Mouse (Mus musculus) forebrain, embryonic 10.5 days (tissue): ENCODE results near the gene Nf2. TPM values are rescaled to one million over a fixed set of nuclear protein-coding genes. Genes with fewer than 3 reads are reported as not detected.
"Not testable (repeated sequence)": the region's sequence is repeated elsewhere in the genome, so short reads cannot be mapped to it uniquely, and the experiment has no call there.

Experiments used
- DNase-seq: peaks from one replicate; pipeline ENCODE4 v3.0.0-alpha.2; 2017; ENCODE audit warnings: low spot score; ENCODE audit errors: extremely low spot score
- H3K27ac ChIP-seq: fragments of 300-500 bp; sonication (generic); 2 replicates; pipeline ENCODE4 v1.5.1; 2016; ENCODE audit warnings: mild to moderate bottlenecking
- H3K27me3 ChIP-seq: fragments of 300-500 bp; sonication (generic); 2 replicates; pipeline ENCODE4 v1.6.1; 2016; ENCODE audit warnings: mild to moderate bottlenecking; ENCODE audit not compliant: poor library complexity, severe bottlenecking
- H3K36me3 ChIP-seq: fragments of 300-500 bp; sonication (generic); replicated peaks from 2 replicates; pipeline ENCODE4 v1.6.1; 2016; ENCODE audit warnings: mild to moderate bottlenecking, moderate library complexity
- H3K4me1 ChIP-seq: fragments of 300-500 bp; sonication (generic); 2 replicates; pipeline ENCODE4 v1.6.1; 2016
- H3K4me3 ChIP-seq: fragments of 300-500 bp; sonication (generic); 2 replicates; pipeline ENCODE4 v1.5.1; 2016; ENCODE audit warnings: mild to moderate bottlenecking, moderate library complexity
- H3K9me3 ChIP-seq: fragments of 300-500 bp; sonication (generic); 2 replicates; pipeline ENCODE4 v1.6.1; 2016; ENCODE audit warnings: mild to moderate bottlenecking, moderate library complexity
- WGBS: fragments of 180-500 bp; shearing (Covaris S2); methylation state at CpG from one replicate; pipeline ENCODE4 v1.1.7; 2016; 5-methylcytosine and 5-hydroxymethylcytosine counted together
- polyA plus RNA-seq: library from polyadenylated mRNA; unstranded; fragments of >200 nt; fragmentation: Nextera tagmentation; extraction: Ambion mirVana; gene quantifications from 2 replicates; pipeline ENCODE4 v1.2.1, GENCODE M21; 2016

The Nf2 gene
- polyA plus RNA-seq, 1 experiment from 2014 or later: 57.4 TPM

DNA sequence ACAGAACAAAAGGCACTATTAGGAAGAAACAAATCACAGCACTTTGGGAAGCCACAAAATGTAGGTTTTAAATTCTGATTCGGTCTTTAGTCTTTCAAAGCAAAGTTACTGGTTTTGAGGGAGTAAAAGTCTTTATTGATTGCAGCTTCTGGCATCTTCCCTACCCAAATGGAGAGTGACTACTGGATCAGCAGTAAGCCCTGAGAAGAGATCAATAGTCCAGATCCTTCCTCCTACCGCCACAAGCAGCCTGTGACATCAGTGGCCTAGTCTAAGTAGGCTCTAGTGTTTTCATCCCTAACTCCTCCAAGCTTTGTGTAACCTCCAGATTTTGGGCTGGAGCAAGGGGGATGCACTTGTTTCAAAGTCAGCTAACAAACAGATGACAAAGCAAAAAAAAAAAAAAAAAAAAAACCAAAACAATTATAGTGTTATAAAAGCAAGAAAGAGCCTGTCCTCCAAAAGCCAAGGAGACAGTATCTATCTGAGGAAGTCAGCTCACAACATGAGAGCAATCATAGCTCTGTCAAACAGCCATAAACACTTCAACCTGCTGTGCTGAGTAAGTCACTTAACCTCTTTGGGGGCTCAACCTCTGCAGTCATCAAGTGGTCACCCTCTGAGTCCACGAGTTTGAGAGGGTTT is 15.9 kb downstream of the Nf2 start:
- DNase-seq: no peak
- Histone ChIP-seq H3K4me3 (no peak overlapping the region), H3K36me3 (peaks cover 8% of the 10 kb centered on the region; the same call in 1 of the 2 replicates), H3K27me3 (no peaks in the 10 kb centered on the region), H3K9me3 (no peaks in the 10 kb centered on the region), H3K4me1 (no peaks in the 10 kb centered on the region), H3K27ac (no peak overlapping the region)
- WGBS: 89% methylated on average over 3 of the region's 3 CpGs

DNA sequence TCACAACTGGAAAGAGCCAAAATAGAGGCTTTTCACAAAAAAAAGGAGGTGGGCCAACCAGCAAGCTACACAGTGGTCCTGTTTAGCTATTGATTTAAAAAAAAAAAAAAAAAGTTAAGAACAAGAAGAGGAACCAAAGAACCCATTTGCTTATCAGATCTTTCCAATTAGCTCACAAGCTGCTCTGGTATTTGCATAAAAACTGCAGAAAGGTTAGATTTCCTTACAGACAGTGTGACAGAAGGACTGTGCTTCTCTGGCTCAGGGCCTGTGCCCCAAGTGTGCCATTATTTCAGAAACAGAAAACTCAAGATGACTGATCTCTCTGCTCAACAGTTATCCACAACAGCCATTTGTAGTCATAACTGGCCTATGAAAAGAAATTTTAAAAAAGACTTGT is 18.3 kb downstream of the Nf2 start:
- peaks cover 8% of the 10 kb centered on the region; the same call in 1 of the 2 replicates for H3K36me3 ChIP-seq
- H3K9me3 ChIP-seq: no peaks in the 10 kb centered on the region
- H3K4me3 ChIP-seq: no peak overlapping the region
- no peaks in the 10 kb centered on the region for H3K4me1 ChIP-seq
- H3K27me3 ChIP-seq: no peaks in the 10 kb centered on the region
- no peak for DNase-seq
- H3K27ac ChIP-seq: no peak overlapping the region

DNA sequence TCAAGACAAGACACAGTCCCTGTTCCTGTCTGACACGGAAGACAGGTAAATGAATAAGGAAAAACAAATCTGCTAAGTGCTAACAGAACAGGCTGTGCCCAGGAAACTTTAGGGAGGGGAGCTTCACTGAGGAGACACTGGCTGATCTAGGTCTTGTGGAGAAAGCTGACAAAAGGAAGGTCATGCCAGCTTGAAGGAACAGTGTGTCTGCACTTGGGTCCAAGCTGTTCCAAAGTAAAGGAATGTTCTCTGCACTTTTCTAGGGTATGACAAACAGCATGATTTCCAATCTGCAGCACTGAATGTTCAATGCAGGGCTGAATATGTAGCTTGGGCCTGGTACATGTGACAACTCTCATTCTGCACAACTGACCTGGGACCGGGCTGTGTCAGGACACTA is 21.4 kb downstream of the Nf2 start:
- Histone ChIP-seq H3K27ac (no peak overlapping the region), H3K27me3 (no peaks in the 10 kb centered on the region), H3K9me3 (no peaks in the 10 kb centered on the region), H3K36me3 (peaks cover 8% of the 10 kb centered on the region; the same call in 1 of the 2 replicates), H3K4me3 (no peak overlapping the region), H3K4me1 (no peaks in the 10 kb centered on the region)
- WGBS: 92% methylated on average over 2 of the region's 2 CpGs
- DNase-seq: no peak

DNA sequence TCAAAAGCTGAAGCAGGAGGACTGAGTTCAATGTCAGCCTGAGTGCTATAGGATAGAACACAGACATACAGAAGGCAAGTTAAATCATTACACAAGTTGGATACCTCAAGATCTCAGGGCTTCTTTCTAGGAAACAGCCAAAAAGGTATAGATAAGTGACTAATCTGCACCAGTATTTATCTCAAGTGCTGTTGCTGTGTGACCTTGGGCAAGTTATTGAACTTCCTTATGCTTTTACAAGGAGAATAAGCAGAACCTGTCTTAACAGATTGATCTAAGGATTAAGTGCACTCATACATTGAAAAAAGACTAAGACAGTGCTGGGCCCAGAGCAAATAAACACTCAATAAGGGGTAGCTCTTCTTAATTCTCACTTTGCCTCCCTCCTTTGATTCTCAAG is 22.0 kb downstream of the Nf2 start:
- Histone ChIP-seq H3K36me3 (peaks cover 8% of the 10 kb centered on the region; the same call in 1 of the 2 replicates), H3K27ac (no peak overlapping the region), H3K9me3 (no peaks in the 10 kb centered on the region), H3K4me1 (no peaks in the 10 kb centered on the region), H3K27me3 (no peaks in the 10 kb centered on the region), H3K4me3 (no peak overlapping the region)
- DNase-seq: no peak

DNA sequence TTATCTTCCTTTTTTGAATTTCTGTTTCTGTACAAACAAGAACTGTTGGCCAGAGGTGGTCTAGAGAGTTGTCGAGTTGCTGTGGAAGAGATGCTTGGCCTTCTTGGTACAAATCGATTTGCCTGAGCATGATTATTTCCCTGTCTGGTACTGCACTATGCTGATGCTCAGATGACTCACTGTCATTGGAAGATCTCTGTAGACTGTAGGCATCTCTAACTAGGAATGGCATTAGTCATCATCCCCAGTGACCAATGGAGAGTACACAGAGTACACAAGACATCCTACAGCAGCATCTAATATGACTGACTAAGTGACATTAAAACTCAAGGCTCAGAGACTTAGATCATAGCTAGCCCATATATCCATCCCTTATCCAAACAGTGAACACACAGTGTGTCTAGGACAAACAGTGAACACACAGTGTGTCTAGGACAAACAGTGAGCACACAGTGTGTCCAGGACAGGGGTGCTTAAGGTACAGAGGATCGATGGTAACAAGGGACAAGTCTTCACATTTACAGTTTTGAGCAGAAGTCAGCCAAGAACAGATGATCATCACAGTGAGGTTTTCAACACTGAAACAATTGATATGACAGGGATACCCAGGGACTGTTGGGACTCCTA is 23.1 kb downstream of the Nf2 start:
- Histone ChIP-seq H3K27ac (no peak overlapping the region), H3K4me1 (peaks cover 7% of the 10 kb centered on the region), H3K9me3 (no peaks in the 10 kb centered on the region), H3K4me3 (no peak overlapping the region), H3K27me3 (no peaks in the 10 kb centered on the region), H3K36me3 (peaks cover 8% of the 10 kb centered on the region; the same call in 1 of the 2 replicates)
- WGBS: 91% methylated on average over 3 of the region's 3 CpGs
- DNase-seq: no peak

DNA sequence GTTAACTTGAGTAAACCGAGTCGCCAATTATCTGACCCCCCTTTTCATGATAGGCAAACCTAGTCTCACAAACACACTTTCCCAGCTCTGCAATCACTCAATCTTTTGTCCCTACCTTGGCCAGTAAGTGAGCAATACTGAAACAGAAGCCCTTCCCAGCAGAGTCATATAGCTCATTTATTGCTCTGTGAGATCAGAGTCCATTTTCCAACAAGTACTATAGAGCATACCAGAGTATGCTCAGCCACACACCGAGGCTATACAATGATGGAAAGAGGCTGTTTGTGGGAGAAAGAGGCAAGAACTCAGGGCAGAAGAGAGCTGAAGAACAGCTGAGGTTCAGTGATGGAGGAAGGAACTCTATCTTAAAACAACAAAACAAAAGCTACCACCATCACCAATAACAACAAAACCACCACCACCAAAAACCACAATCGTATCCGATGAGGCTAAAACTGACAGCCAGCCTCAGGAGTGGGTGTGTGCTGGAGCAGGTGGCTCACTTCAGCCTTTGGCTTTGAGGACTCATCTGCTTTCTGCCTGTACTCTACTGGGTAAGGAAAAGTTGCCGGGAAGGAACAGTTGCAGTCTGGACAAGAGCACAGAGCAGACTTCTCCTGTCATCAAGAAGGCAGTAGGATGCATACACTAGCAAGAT is 25.6 kb downstream of the Nf2 start:
- peaks cover 7% of the 10 kb centered on the region for H3K4me1 ChIP-seq
- 93% methylated on average over 6 of the region's 6 CpGs for WGBS
- no peaks in the 10 kb centered on the region for H3K9me3 ChIP-seq
- no peaks in the 10 kb centered on the region for H3K36me3 ChIP-seq
- no peak overlapping the region for H3K4me3 ChIP-seq
- no peak overlapping the region for H3K27ac ChIP-seq
- DNase-seq: no peak
- H3K27me3 ChIP-seq: no peaks in the 10 kb centered on the region

DNA sequence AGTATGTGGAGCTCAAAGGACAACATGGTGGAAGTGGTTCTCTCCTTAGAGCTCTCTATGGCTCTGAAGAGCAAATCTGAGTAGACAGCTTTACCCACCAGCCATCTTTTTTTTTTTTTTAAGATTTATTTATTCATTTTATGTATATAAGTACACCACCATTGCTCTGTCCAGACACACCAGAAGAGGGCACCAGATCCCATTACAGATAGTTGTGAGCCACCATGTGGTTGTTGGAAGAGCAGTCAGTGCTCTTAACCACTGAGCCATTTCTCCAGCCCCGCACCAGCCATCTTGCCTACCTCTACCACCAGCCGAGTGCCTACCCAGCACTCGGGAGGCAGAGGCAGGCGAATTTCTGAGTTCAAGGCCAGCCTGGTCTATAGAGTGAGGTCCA is 26.9 kb downstream of the Nf2 start:
- not testable (repeated sequence) for DNase-seq, H3K4me1 ChIP-seq, H3K27me3 ChIP-seq, H3K9me3 ChIP-seq, H3K4me3 ChIP-seq, H3K27ac ChIP-seq, H3K36me3 ChIP-seq
- WGBS: 91% methylated on average over 4 of the region's 4 CpGs

DNA sequence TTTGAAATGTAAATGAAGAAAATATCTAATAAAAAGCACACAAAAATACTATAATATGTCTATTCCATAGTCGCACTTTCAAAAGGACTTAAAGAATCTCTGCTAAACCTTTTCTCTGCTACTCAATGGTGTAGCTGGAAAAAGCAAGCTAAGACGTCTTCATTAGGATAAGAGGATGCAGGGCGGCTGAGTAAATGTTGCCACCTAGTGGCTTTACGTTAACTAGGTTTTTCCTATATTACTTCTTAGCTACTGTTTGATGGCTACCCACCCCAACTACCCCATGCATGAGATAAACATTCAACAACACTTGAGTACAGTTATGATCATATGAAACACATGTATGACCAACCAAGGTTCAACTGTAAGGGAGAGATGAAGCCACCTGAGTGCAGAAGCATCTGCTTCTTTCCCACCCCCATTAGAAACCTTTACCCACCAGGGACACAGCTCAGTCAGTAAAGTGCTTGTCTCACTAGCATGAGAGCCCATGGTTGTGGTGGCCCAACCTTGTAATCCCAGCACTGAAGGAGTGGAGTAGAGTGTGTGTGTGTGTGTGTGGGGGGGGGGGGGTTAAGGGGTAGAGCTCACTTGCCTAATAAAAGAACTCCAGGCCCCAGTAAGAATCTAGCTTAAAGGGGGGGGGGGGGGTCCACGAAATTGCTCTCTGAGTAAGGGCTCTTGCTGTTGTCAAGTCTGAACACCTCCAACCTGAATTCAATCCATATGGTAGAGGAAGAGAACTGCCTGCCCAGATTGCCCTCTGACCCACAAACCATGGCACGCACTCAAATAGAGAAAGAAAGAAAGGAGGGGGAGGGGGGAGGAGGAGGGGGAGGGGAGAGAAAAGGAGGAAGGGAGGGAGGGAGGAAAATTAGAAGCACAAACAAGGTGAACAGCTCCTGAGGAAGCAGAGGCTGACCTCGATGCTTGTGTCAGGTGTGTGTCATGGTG is 27.6 kb downstream of the Nf2 start:
- peaks cover 7% of the 10 kb centered on the region; the same call in 1 of the 2 replicates for H3K36me3 ChIP-seq
- WGBS: 38% methylated on average over 7 of the region's 7 CpGs
- no peaks in the 10 kb centered on the region for H3K27me3 ChIP-seq
- no peaks in the 10 kb centered on the region for H3K9me3 ChIP-seq
- H3K4me1 ChIP-seq: peaks cover 7% of the 10 kb centered on the region
- H3K27ac ChIP-seq: no peak overlapping the region; the same call in 1 of the 2 replicates
- no peak overlapping the region for H3K4me3 ChIP-seq
- no peak for DNase-seq

DNA sequence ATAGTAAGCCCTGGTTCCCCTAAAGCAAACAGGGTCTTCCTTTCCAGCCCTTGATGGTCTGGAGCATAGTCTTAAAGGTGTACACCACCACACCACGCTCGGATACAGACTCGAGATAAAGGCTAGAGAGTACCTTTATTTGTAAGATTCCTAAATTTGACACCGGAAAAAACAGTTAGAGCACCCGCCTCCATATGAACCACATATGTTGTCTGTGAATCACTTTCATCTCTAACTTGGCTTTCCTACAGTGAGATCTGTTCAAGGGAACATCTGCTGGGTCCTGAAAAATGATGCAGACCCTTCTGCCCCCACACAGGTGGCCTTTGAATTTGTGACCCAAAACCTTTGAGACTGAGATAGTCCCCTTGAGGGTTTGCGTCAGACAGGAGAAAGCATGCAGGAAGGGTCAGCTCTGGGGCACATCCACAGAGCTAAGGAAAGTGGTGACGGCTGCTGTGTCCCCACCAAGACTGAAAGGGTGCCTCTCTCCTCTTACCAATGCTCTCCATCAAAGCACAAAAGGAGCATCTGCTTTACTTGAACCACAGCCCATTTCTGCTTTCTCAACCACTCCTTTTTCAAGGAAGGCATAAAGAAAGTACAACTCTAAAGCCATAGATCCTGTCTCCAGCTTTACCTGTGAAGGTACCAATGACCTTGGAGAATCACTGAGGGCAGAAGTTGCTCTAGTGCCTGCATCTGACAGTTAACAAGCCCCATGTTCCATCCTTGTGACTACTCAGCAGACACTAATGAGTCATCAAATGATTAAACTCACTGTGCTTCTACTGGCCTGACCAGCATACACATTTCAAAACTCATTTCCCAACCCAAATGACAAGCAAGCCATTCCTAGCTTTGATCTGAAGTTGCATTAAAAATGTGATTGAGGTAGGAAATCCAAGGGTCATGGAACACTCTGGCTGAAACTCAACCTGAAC is 34.6 kb downstream of the Nf2 start:
- Histone ChIP-seq H3K4me3 (no peak overlapping the region), H3K27me3 (no peaks in the 10 kb centered on the region), H3K27ac (no peak overlapping the region), H3K9me3 (no peaks in the 10 kb centered on the region), H3K36me3 (peaks cover 32% of the 10 kb centered on the region), H3K4me1 (no peaks in the 10 kb centered on the region)
- 94% methylated on average over 7 of the region's 7 CpGs for WGBS
- no peak for DNase-seq

DNA sequence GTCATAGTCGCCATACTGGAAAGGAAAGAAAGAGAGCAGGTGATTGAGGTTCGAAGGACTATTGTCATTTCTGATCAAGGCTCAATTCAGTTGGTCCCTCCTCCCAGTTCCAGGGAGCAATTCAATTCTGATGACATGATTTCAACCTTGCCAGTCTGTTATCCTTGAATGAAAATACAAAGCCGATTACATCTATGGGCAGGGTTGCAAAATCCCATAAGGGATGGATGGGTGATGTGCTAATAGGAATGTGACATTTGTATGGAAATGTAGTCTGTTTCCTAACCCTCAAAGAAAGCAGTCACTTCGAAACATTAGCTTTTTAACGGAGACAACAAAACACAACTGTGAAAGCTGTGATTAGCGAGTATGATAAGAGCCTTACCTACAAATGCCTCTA is 41.0 kb downstream of the Nf2 start:
- DNase-seq: no peak
- Histone ChIP-seq H3K4me1 (peaks cover 10% of the 10 kb centered on the region), H3K9me3 (no peaks in the 10 kb centered on the region), H3K36me3 (peaks cover 35% of the 10 kb centered on the region), H3K27ac (no peak overlapping the region), H3K4me3 (no peak overlapping the region), H3K27me3 (peaks cover 31% of the 10 kb centered on the region)
- WGBS: 90% methylated on average over 6 of the region's 6 CpGs

DNA sequence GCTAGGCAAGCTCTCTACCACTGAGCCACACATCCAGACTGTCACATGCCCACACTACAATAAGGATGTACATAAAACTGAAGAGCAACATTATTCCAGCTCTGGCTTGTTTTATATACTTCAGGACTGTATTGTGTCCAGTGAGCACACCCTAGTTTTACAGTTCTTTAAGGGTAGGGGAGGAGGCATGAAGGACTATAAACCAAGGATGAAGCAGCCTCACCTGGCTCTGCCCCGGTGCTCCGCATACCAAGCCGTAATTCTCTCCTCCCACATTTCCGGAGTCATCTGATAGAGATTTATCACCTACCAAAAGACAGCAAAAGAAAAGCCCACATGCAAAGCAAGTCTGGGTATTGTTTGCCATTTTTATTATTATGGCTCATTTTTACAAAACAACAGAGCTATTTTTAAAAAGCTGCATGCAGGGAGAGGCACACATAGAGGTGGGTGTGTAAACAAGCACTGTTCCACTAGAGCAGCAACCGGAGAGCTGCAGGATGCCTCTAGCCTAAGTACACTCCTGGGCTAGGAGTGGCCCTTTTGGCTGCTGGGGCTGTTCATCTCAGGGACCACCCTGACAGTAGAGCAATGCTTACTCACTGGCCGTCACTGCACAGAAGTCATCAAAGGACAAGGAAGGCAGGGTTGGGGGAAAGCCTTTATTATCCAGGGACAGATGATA is 43.2 kb downstream of the Nf2 start:
- no peak for DNase-seq
- 90% methylated on average over 6 of the region's 6 CpGs for WGBS
- peaks cover 17% of the 10 kb centered on the region for H3K4me1 ChIP-seq
- H3K4me3 ChIP-seq: no peak overlapping the region
- H3K27ac ChIP-seq: no peak overlapping the region
- H3K36me3 ChIP-seq: peaks cover 52% of the 10 kb centered on the region
- H3K9me3 ChIP-seq: no peaks in the 10 kb centered on the region
- H3K27me3 ChIP-seq: peaks cover 42% of the 10 kb centered on the region
